Mouse (Mus musculus): ENCODE results near the gene Gm6890. TPM values are rescaled to one million over a fixed set of nuclear protein-coding genes. Genes with fewer than 3 reads are reported as not detected.
"Not testable (repeated sequence)": the region's sequence is repeated elsewhere in the genome, so short reads cannot be mapped to it uniquely, and the experiment has no call there.

Gene Gm6890
- polyA plus RNA-seq (2015; fragmentation: Nextera tagmentation; extraction: Ambion mirVana): not detected in 2 replicates

DNA sequence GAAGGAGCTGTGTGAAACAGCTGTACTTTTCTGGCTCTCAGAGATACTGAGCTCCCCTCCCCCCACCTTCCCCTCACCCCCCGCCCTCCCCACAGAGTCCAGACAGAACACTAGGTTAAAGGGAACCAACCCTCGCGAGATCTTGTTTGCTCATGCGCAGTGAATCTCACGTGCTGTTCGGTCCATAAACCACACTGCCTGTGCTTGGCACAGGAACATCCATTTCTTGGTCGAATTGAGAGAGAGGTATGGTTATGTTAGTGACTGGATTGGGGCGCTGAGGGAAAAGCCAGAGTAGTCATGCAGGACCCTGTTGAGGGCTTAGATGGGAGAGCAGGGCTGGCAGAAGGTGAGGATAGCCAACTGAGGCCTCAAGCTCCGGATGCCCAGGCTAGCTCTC lies at the start of gene Gm6890:
TSS of gene Gm6890 (plus strand) at position 301 of the 400 bp plus-strand sequence.
- not testable (repeated sequence) for H3K4me2 ChIP-seq (replicated peaks; ENCODE audit: low read depth); H3K9ac ChIP-seq (ENCODE audit: low read depth, low read length); H3K27ac ChIP-seq (ENCODE audit: low read depth, low read length); H3K27me3 ChIP-seq (replicated peaks; ENCODE audit: control insufficient read depth, insufficient read depth, low read length); H3K4me3 ChIP-seq (ENCODE audit: low read depth, low read length); H3K4me1 ChIP-seq (replicated peaks; ENCODE audit: control insufficient read depth, insufficient read depth, low read length); H3K36me3 ChIP-seq (ENCODE audit: control insufficient read depth, insufficient read depth); ATAC-seq; H3K9me3 ChIP-seq (ENCODE audit: control insufficient read depth)
- WGBS: 79% methylated on average over 8 of the region's 9 CpGs

DNA sequence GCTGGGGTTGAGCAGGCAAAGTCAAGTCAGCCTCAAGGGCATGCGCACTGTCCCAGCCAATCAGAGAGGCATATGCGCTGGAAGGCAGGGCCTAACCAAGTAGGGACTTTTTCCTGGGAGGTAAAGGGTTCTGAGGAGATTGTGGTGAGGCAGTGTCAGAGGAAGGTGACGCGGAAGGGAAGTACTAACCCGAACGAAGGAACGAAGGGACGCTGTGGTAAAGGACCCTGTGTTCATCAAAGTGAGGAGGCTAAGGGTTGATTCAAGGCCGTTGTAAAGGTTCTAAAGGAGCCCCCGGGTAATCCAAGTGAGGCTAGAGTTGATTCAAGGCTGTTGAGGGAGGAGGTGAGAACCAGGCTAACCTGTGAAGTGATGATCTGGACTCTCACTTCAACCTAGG lies 14.5 kb upstream of the Gm6890 start:
- 79% methylated on average over 7 of the region's 10 CpGs for whole genome bisulfite sequencing
- not testable (repeated sequence) for H3K9ac ChIP-seq (ENCODE audit: low read depth, low read length); H3K4me1 ChIP-seq (replicated peaks; ENCODE audit: control insufficient read depth, insufficient read depth, low read length); ATAC-seq; H3K4me2 ChIP-seq (replicated peaks; ENCODE audit: low read depth); H3K9me3 ChIP-seq (ENCODE audit: control insufficient read depth); H3K27me3 ChIP-seq (replicated peaks; ENCODE audit: control insufficient read depth, insufficient read depth, low read length); H3K27ac ChIP-seq (ENCODE audit: low read depth, low read length); H3K4me3 ChIP-seq (ENCODE audit: low read depth, low read length); H3K36me3 ChIP-seq (ENCODE audit: control insufficient read depth, insufficient read depth)

DNA sequence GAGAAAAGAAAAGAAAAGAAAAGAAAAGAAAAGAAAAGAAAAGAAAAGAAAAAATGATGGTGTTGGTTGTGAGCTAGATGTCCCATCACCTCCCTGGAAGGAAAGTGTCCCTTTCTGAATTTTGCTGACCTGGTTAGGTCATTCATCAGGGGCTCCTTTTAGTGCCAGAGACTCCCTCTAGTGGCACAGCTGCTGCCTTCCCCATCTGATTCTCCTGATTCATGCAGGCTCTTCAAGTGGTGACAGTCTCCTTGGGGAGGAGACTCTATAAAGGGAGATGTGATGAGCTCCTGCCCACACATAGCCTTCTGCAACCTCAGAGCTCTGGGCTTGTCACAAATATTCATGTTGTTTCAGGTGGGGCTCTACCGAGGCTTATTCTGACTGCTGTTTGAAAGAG lies 30.0 kb downstream of the Gm6890 start:
- H3K9ac ChIP-seq (ENCODE audit: low read depth, low read length); H3K4me2 ChIP-seq (replicated peaks; ENCODE audit: low read depth); ATAC-seq; H3K27me3 ChIP-seq (replicated peaks; ENCODE audit: control insufficient read depth, insufficient read depth, low read length); H3K9me3 ChIP-seq (ENCODE audit: control insufficient read depth); H3K4me1 ChIP-seq (replicated peaks; ENCODE audit: control insufficient read depth, insufficient read depth, low read length); H3K27ac ChIP-seq (ENCODE audit: low read depth, low read length); H3K4me3 ChIP-seq (ENCODE audit: low read depth, low read length); H3K36me3 ChIP-seq (ENCODE audit: control insufficient read depth, insufficient read depth): not testable (repeated sequence)
- no CpG with 5 or more reads among the region's 1 CpGs for WGBS
- TF ChIP-seq CTCF (IDR thresholded peaks at IDR 0.05; ENCODE audit: low read depth): peak; percentile 33; the same call in 1 of the 2 replicates

Other genes with a start within 250 kb of the Gm6890 start
- gene Olfr1326-ps1, start 166.0 kb upstream of the Gm6890 start, polyA plus RNA-seq (2015; fragmentation: Nextera tagmentation; extraction: Ambion mirVana): not detected in 2 replicates
- gene Olfr1325, start 148.2 kb upstream of the Gm6890 start, polyA plus RNA-seq (2015; fragmentation: Nextera tagmentation; extraction: Ambion mirVana): not detected in 2 replicates
- 1.1 and 1.3 TPM in 2 replicates for gene Gm5640, start 95.3 kb upstream of the Gm6890 start, polyA plus RNA-seq (2015; fragmentation: Nextera tagmentation; extraction: Ambion mirVana)
- 0.43 and 0.63 TPM in 2 replicates for gene Gm5936, start 96.3 kb downstream of the Gm6890 start, polyA plus RNA-seq (2015; fragmentation: Nextera tagmentation; extraction: Ambion mirVana)